Mouse (Mus musculus) intestine, embryonic 14.5 days (tissue): ENCODE measurements around the gene Gm2115. TPM values are rescaled to one million over a fixed set of nuclear protein-coding genes. Genes with fewer than 3 reads are reported as not detected.

Experiments used
- ATAC-seq: fragments of 200-750 bp; cut with Nextera tagmentation; replicated peaks from 2 replicates; pipeline ENCODE4 v1.8.0; 2017; ENCODE audit warnings: low read depth, moderate number of reproducible peaks, moderate TSS enrichment, moderate library complexity; ENCODE audit not compliant: low FRiP score, low TSS enrichment
- DNase-seq: peaks from one replicate; pipeline ENCODE4 v3.0.0-alpha.2; 2018; ENCODE audit warnings: low spot score
- H3K27ac ChIP-seq: fragments of 300-500 bp; sonication (generic); 2 replicates; pipeline ENCODE4 v1.5.1; 2014; ENCODE audit warnings: low read depth, mild to moderate bottlenecking, control low read depth
- H3K27me3 ChIP-seq: fragments of 300-500 bp; sonication (generic); replicated peaks from 2 replicates; pipeline ENCODE4 v1.6.1; 2014; ENCODE audit warnings: low read length, control low read depth; ENCODE audit not compliant: control insufficient read depth, insufficient read depth
- H3K36me3 ChIP-seq: fragments of 300-500 bp; sonication (generic); 2 replicates; pipeline ENCODE4 v1.6.1; 2014; ENCODE audit warnings: low read length, control low read depth; ENCODE audit not compliant: control insufficient read depth, insufficient read depth
- H3K4me1 ChIP-seq: fragments of 300-500 bp; sonication (generic); replicated peaks from 2 replicates; pipeline ENCODE4 v1.6.1; 2014; ENCODE audit warnings: low read length, control low read depth, mixed read lengths; ENCODE audit not compliant: control insufficient read depth, insufficient read depth
- H3K4me2 ChIP-seq: fragments of 300-500 bp; sonication (generic); 2 replicates; pipeline ENCODE4 v1.6.1; 2014; ENCODE audit warnings: low read length
- H3K4me3 ChIP-seq: fragments of 300-500 bp; sonication (generic); 2 replicates; pipeline ENCODE4 v1.5.1; 2014; ENCODE audit warnings: low read depth, low read length, control low read depth, mixed read lengths
- H3K9ac ChIP-seq: fragments of 300-500 bp; sonication (generic); 2 replicates; pipeline ENCODE4 v1.6.1; 2014; ENCODE audit warnings: mild to moderate bottlenecking, low read length
- H3K9me3 ChIP-seq: fragments of 300-500 bp; sonication (generic); 2 replicates; pipeline ENCODE4 v1.6.1; 2016; ENCODE audit warnings: low read length, control low read depth; ENCODE audit not compliant: control insufficient read depth
- WGBS: fragments of 180-500 bp; shearing (Covaris S2); extraction: QIAGEN DNeasy Blood & Tissue Kit; methylation state at CpG from one replicate; pipeline ENCODE4 v1.1.7; 2014; 5-methylcytosine and 5-hydroxymethylcytosine counted together
- polyA plus RNA-seq: library from polyadenylated mRNA; unstranded; fragments of >200 nt; fragmentation: Nextera tagmentation; extraction: Ambion mirVana; gene quantifications from 2 replicates; pipeline ENCODE4 v1.2.1, GENCODE M21; 2014

Gene Gm2115
- polyA plus RNA-seq, 1 experiment from 2014 or later, result 1.4 TPM

DNA sequence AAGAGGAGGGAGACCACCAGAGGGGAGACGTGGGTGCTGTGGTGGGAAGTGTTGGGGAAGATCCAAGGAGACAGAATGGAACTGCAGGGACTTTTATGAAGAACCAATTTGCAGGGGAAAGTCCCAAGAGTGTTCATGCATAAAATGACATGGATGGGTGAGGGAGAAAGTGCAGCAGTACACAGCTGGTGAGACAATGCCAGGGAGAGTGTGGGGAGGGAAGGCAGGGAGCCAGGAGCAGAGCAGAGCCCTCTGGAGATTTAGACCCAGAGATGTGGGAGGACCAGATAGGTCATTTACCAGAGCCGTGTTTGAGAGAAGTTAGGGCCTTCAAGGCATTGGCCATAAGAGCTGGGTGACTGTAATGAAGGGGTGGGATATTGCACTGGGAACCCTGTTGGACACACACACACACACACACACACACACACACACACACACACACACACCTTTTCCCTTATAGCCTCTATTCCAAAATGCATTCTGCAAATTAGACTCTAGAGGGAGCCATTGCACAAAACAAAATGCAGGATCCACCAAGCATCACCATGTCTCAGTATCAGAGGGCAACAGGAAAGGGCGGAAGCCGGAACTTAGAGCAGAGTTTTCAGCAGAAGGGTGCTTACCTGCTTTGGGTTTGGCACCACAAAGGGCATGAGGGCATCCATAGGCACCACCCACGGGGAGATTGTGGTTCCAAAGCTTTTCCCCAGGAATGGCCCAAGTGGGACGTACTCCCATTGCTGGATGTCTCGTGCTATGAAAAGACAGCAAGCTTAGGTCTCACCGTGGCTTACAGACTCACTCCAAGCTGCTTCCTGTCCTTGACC, 65.5 kb downstream of the Gm2115 start:
- H3K9ac ChIP-seq, result no peak overlapping the region
- H3K9me3 ChIP-seq, result no peaks in the 10 kb centered on the region
- H3K27me3 ChIP-seq, result no peaks in the 10 kb centered on the region
- DNase-seq (peak; percentile 76), ATAC-seq (peak; percentile 76)
- H3K4me3 ChIP-seq, result no peak overlapping the region
- no peaks in the 10 kb centered on the region for H3K4me1 ChIP-seq
- no peak overlapping the region for H3K27ac ChIP-seq
- H3K36me3 ChIP-seq, result no peaks in the 10 kb centered on the region
- WGBS, result 46% methylated on average over 8 of the region's 8 CpGs
- H3K4me2 ChIP-seq, result no peak overlapping the region

DNA sequence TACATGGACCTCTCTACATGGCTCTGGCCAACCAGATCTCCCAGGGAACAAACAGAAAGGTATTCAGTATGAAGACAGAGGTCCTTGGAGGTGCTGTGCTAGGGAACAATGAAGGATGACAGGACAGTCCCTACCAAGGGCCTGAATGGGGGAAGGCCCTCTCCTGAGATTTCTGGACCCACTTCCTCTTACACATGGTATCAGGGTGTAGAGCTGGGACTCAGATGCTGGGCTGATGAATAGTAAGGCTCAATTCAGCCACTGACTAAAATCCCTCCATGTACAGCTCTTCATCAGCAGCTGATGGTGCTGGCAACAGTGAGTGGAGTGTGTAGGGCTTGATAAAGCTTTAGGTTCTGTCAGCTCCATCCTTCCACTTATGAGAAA, 66.2 kb downstream of the Gm2115 start:
- no peak for ATAC-seq
- no peak overlapping the region for H3K4me2 ChIP-seq
- no peak for DNase-seq

DNA sequence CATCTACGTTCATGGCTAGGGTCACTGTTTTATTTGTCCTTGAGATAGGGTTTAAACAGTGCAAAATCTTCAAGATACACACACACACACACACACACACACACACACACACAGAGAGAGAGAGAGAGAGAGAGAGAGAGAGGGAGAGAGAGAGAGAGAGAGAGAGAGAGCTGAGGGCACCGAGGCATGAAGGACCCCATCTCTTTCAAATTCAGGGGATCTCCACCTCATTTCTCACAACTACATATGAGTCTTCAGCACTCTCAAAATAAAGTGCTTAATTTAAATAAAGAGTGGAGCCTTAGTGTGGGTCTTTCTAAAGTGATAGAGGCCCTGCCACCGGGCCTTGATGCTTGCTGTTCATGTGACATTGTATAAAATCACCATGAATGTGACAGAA, 67.2 kb downstream of the Gm2115 start:
- WGBS, result 81% methylated on average over 3 of the region's 3 CpGs
- ATAC-seq (no peak), DNase-seq (peak; percentile 2)
- no peaks in the 10 kb centered on the region for H3K9me3 ChIP-seq
- H3K27me3 ChIP-seq, result no peaks in the 10 kb centered on the region
- H3K4me2 ChIP-seq, result no peak overlapping the region
- no peak overlapping the region for H3K9ac ChIP-seq
- H3K36me3 ChIP-seq, result no peaks in the 10 kb centered on the region
- no peak overlapping the region for H3K4me3 ChIP-seq
- no peak overlapping the region for H3K27ac ChIP-seq
- H3K4me1 ChIP-seq, result no peaks in the 10 kb centered on the region

More for the DNA sequence above, 66.2 kb downstream of the Gm2115 start:
- H3K9ac ChIP-seq, result no peak overlapping the region
- H3K36me3 ChIP-seq, result no peaks in the 10 kb centered on the region
- no peaks in the 10 kb centered on the region for H3K9me3 ChIP-seq
- no peaks in the 10 kb centered on the region for H3K27me3 ChIP-seq
- H3K27ac ChIP-seq, result no peak overlapping the region
- H3K4me3 ChIP-seq, result no peak overlapping the region
- no peaks in the 10 kb centered on the region for H3K4me1 ChIP-seq

DNA sequence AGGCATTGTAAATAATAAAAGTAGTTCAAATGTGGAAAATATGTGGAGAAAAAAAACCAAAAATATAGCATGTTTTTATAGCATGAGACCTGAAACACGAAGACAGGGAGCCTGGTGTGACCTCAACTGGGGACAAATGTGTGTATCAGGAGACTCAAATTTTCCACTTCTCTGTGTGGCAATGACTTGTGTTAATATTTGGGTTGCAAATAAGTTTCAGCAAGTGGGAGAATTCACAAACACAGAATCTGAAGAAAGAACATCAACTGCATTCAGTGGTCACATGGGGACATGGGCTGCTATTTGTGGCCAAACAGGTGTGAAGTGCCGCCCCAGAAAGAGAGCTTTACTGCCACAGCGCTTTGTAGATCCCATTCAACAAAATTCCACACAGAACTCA, 67.9 kb downstream of the Gm2115 start:
- Histone ChIP-seq H3K4me1 (no peaks in the 10 kb centered on the region), H3K27me3 (no peaks in the 10 kb centered on the region), H3K4me3 (no peak overlapping the region), H3K27ac (no peak overlapping the region), H3K4me2 (no peak overlapping the region), H3K36me3 (no peaks in the 10 kb centered on the region), H3K9me3 (no peaks in the 10 kb centered on the region), H3K9ac (no peak overlapping the region)
- ATAC-seq (no peak), DNase-seq (no peak)
- WGBS, result 92% methylated on average over 3 of the region's 3 CpGs

DNA sequence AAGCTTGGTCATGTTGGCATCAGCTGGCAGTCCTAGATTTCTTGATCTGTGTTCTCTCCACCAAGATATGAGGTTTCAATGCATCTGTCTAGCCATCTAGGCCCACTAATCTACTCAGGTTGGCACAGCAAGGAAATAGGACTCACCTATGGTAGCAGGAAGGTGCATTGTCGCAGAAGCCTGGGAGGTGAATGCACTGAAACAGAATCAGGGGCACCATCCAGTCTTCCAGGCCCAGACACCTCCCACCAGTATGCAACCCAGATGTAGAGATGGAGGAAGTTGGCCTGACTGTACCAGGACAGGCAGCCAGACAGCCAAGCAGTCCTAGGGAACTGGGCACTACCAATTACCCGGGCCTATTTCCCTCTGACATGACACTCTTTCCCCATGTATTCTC, 71.9 kb downstream of the Gm2115 start:
- Histone ChIP-seq H3K9ac (no peak overlapping the region), H3K36me3 (no peaks in the 10 kb centered on the region), H3K9me3 (no peaks in the 10 kb centered on the region), H3K4me1 (peaks cover 7% of the 10 kb centered on the region; the same call in 1 of the 2 replicates), H3K27me3 (no peaks in the 10 kb centered on the region), H3K4me2 (no peak overlapping the region), H3K4me3 (no peak overlapping the region), H3K27ac (no peak overlapping the region)
- 87% methylated on average over 2 of the region's 2 CpGs for WGBS
- ATAC-seq (no peak), DNase-seq (no peak)

DNA sequence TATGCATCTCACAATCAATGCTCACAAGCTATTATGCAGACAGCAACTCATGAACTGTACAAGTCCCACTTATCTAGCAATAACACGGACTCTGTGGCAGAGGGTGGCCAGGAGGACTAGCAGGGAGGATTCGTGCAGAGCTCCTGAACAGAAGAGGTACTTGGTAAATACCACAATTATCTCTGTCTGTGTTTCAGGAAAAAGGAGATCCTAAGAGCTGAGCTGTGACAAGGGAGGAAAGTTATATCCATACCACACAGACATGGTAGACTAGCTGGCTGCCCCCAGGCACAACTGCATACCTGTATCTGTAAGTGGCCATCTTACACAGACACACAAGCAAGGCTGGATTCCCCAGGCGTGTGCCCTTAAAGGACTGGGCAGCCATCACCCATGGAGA, 72.6 kb downstream of the Gm2115 start:
- Histone ChIP-seq H3K4me1 (peaks cover 7% of the 10 kb centered on the region; the same call in 1 of the 2 replicates), H3K27me3 (no peaks in the 10 kb centered on the region), H3K4me2 (no peak overlapping the region), H3K9ac (no peak overlapping the region), H3K27ac (no peak overlapping the region), H3K36me3 (no peaks in the 10 kb centered on the region), H3K4me3 (no peak overlapping the region), H3K9me3 (no peaks in the 10 kb centered on the region)
- 86% methylated on average over 3 of the region's 3 CpGs for WGBS
- DNase-seq (no peak), ATAC-seq (no peak)

DNA sequence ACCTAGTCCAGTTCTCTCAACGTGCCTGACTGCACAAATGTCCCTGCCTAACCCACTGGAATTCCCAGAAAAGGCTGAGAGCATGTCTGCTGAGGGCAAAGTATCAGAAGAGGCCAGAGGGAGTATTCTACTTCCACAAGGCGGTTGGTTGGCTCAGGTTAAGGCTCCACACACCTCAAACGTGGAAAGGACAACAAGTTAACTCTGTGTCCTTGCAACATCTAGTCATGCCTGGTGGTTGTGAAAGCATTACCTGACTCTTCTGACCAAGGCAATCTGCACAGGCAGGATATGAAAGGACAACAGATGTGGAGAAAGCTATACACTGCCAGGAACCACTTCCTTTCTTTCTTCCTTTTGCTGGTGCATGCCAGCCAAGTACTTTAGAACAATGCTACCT, 75.7 kb downstream of the Gm2115 start:
- no peak for DNase-seq
- no peaks in the 10 kb centered on the region for H3K27me3 ChIP-seq
- no peak for ATAC-seq
- 70% methylated on average over 3 of the region's 3 CpGs for WGBS
- no peak overlapping the region for H3K4me2 ChIP-seq
- H3K4me1 ChIP-seq, result peaks cover 7% of the 10 kb centered on the region; the same call in 1 of the 2 replicates
- no peaks in the 10 kb centered on the region for H3K9me3 ChIP-seq
- no peak overlapping the region for H3K4me3 ChIP-seq
- H3K27ac ChIP-seq, result no peak overlapping the region
- H3K36me3 ChIP-seq, result no peaks in the 10 kb centered on the region
- H3K9ac ChIP-seq, result no peak overlapping the region

DNA sequence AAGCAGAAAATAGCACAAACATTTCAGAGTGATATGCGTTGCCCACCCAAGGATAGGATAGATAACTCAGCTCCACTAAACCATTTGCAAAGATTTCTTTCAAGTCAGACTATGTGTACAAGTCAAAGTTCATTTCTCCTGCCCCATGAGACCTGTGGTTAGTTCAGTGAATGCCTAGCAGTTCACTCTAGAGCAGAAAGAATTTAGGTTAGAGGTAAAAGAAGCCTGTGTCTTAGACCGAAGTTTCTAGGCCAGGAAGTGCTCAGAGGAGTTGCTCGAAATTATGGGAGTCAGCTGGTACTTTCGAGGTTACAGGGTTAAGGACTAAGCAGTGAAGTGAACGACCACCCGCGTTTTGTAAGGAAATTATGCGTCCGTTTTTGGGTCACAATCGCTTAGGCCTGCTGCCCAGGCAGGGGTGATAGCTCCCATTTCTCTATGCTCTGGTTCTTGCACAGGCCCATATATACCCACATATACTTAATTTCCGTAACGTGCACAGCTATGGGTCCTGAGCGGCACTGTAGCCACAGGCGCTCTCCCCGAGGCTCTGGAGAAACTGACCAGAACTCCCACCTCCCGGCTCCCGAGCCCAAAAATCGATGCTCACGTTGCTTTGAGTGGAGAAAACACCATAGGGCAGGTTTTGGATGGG, 76.4 kb downstream of the Gm2115 start:
- ATAC-seq, result 0 out of 2 replicates have a peak, but pooled peaks have one; percentile 49
- 11% methylated on average over 19 of the region's 19 CpGs for WGBS
- peak overlapping the region; percentile 98 for H3K4me2 ChIP-seq
- H3K4me1 ChIP-seq, result peaks cover 7% of the 10 kb centered on the region; the same call in 1 of the 2 replicates
- H3K9me3 ChIP-seq, result no peaks in the 10 kb centered on the region
- H3K36me3 ChIP-seq, result no peaks in the 10 kb centered on the region
- peak overlapping the region; percentile 40; the same call in 1 of the 2 replicates for H3K9ac ChIP-seq
- peak; percentile 65 for DNase-seq
- peak overlapping the region; percentile 52 for H3K4me3 ChIP-seq
- no peak overlapping the region for H3K27ac ChIP-seq
- H3K27me3 ChIP-seq, result no peaks in the 10 kb centered on the region
